Mouse (Mus musculus) MEL (cell line): Measurements from ENCODE around the gene Chil1.

Source experiments
- POLR2A ChIP-seq, 2 experiments: IDR thresholded peaks; 2 replicates each; pipeline ENCODE4 v1.6.1; 2011 to 2012; ENCODE audit warnings: low read length in 2 of 2, mild to moderate bottlenecking in 2 of 2, control low read depth in 1 of 2, improper control_type of control experiment in 1 of 2, low read depth in 1 of 2, moderate library complexity in 1 of 2; ENCODE audit not compliant: control insufficient read depth in 1 of 2, insufficient read depth in 1 of 2, poor library complexity in 1 of 2
- POLR2AphosphoS5 ChIP-seq: IDR thresholded peaks from 2 replicates; pipeline ENCODE4 v1.6.1; 2012; ENCODE audit warnings: low read depth, borderline replicate concordance, mild to moderate bottlenecking, inconsistent platforms, low read length, moderate library complexity, mixed read lengths
- SIN3A ChIP-seq: IDR thresholded peaks from 2 replicates; pipeline ENCODE4 v1.6.1; 2012; ENCODE audit warnings: low read length, improper control_type of control experiment, inconsistent platforms

GRCm38 (mm10) chr1:134151655-134152412, 30.1 kb upstream of the Chil1 start:
- TF ChIP-seq POLR2AphosphoS5 (no peak), SIN3A (0 out of 2 replicates have a peak, but pooled peaks have one; percentile 31), POLR2A (IDR thresholded peaks at IDR 0.05; ENCODE audit: control insufficient read depth in 1 of 2, insufficient read depth in 1 of 2, low read depth in 1 of 2, low read length in 2 of 2, poor library complexity in 1 of 2) (no peak)
